Mouse (Mus musculus) midbrain, embryonic 11.5 days (tissue): ENCODE data around the gene Rars. TPM values are rescaled to one million over a fixed set of nuclear protein-coding genes. Genes with fewer than 3 reads are reported as not detected.

ENCODE experiments used
- ATAC-seq: fragments of 200-750 bp; cut with Nextera tagmentation; 2 replicates; pipeline ENCODE4 v1.8.0; 2017; ENCODE audit warnings: moderate TSS enrichment, moderate library complexity; ENCODE audit not compliant: low FRiP score
- DNase-seq: peaks from one replicate; pipeline ENCODE4 v3.0.0; 2015; ENCODE audit warnings: low spot score; ENCODE audit errors: missing footprints
- H3K27ac ChIP-seq: fragments of 300-500 bp; sonication (generic); 2 replicates; pipeline ENCODE4 v1.5.1; 2014; ENCODE audit warnings: low read depth, low read length
- H3K27me3 ChIP-seq: fragments of 300-500 bp; sonication (generic); 2 replicates; pipeline ENCODE4 v1.6.1; 2014; ENCODE audit warnings: mild to moderate bottlenecking, low read length, moderate library complexity, mixed read lengths; ENCODE audit not compliant: control insufficient read depth, insufficient read depth
- H3K36me3 ChIP-seq: fragments of 300-500 bp; sonication (generic); 2 replicates; pipeline ENCODE4 v1.6.1; 2014; ENCODE audit warnings: mild to moderate bottlenecking, low read length, moderate library complexity, mixed read lengths; ENCODE audit not compliant: control insufficient read depth, insufficient read depth
- H3K4me1 ChIP-seq: fragments of 300-500 bp; sonication (generic); 2 replicates; pipeline ENCODE4 v1.6.1; 2014; ENCODE audit warnings: low read length; ENCODE audit not compliant: control insufficient read depth, insufficient read depth
- H3K4me2 ChIP-seq: fragments of 300-500 bp; sonication (generic); 2 replicates; pipeline ENCODE4 v1.6.1; 2014; ENCODE audit warnings: mild to moderate bottlenecking, moderate library complexity
- H3K4me3 ChIP-seq: fragments of 300-500 bp; sonication (generic); 2 replicates; pipeline ENCODE4 v1.5.1; 2014; ENCODE audit warnings: low read depth, low read length
- H3K9ac ChIP-seq: fragments of 300-500 bp; sonication (generic); 2 replicates; pipeline ENCODE4 v1.6.1; 2014; ENCODE audit warnings: low read length
- H3K9me3 ChIP-seq: fragments of 300-500 bp; sonication (generic); 2 replicates; pipeline ENCODE4 v1.6.1; 2016; ENCODE audit warnings: low read length; ENCODE audit not compliant: control insufficient read depth
- WGBS: fragments of 180-500 bp; shearing (Covaris S2); extraction: QIAGEN DNeasy Blood & Tissue Kit; methylation state at CpG from one replicate; pipeline ENCODE4 v1.1.7; 2014; 5-methylcytosine and 5-hydroxymethylcytosine counted together
- polyA plus RNA-seq: library from polyadenylated mRNA; unstranded; fragments of >200 nt; fragmentation: Nextera tagmentation; extraction: Ambion mirVana; gene quantifications from 2 replicates; pipeline ENCODE4 v1.2.1, GENCODE M21; 2014

Rars gene
- polyA plus RNA-seq: 116 and 122 TPM in 2 replicates

DNA sequence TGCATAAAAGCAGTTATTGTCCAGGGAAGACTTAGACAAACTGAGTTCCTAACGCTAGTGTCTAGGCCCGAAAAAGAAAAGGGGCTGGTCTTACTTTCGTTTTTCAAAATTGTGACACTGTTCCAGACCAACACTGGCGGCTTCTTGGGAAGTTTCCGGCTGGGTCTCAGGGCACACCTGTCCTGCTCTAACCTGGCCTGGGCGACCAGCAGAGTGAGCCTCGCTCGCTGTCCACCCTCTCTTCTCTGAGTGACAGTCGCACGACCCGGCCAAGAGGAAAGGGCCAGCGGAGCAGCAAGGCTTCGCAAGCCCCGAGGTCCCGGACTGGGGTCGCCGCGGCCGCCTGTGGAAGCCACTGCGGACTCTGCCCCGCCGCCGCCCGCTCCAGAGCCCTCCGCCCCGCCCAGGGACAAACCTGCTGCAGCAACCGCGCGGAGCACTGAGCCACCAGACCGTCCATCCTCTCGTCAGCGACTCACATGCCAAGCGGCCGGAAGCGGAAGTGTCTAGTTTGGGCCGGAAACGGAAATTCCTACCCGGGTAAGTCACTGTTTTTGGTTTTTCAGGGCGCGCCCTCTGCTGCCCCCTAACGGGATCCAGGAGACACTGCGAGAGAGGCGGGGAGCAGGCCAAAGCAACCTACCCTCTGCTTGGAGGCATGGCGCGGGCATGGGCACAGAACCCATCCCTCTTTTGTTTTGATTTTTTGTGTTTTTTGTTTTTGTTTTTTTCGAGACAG is at the start of gene Rars:
Gene Rars, minus strand, starts transcription at position 485 of the 739 bp plus-strand sequence.
- peak; percentile 99 for DNase-seq
- Histone ChIP-seq H3K9me3 (no peaks in the 10 kb centered on the region), H3K9ac (peak within 1 kb of the TSS; percentile 76), H3K4me3 (peak within 1 kb of the TSS; percentile 71), H3K36me3 (peaks cover 6% of the 10 kb centered on the region), H3K27ac (no peak within 1 kb of the TSS), H3K27me3 (no peaks in the 10 kb centered on the region), H3K4me2 (peak within 1 kb of the TSS; percentile 65), H3K4me1 (peaks cover 7% of the 10 kb centered on the region)
- peak; percentile 79 for ATAC-seq
- 3% methylated on average over 42 of the region's 46 CpGs for WGBS

DNA sequence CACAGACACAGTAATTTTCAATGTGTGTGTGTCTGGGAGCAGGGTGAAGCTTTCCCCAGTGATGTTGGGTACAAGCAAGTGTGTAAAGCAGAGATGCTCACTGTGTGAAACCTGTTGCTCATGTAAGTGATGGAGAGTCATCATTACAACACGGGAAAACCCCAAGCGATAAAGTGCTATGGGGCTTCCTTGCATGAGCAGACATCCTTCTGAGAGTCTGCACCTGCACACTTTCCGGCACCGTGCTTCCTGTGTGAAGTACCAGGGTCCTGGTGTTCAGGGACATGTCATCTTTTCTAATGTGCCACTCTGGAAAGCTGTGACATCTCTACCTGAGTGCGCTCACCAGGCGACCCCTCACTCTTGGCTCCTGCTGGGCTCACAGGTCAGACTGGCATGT is 48.5 kb upstream of the Rars start:
- no peaks in the 10 kb centered on the region for H3K36me3 ChIP-seq
- no peak overlapping the region for H3K4me3 ChIP-seq
- H3K27me3 ChIP-seq: no peaks in the 10 kb centered on the region
- DNase-seq (no peak), ATAC-seq (no peak)
- no peaks in the 10 kb centered on the region for H3K9me3 ChIP-seq
- H3K4me1 ChIP-seq: 0 out of 2 replicates have a peak, but pooled peaks cover 3% of the 10 kb centered on the region
- H3K4me2 ChIP-seq: no peak overlapping the region
- no peak overlapping the region for H3K9ac ChIP-seq
- no peak overlapping the region for H3K27ac ChIP-seq
- 97% methylated on average over 6 of the region's 6 CpGs for WGBS

DNA sequence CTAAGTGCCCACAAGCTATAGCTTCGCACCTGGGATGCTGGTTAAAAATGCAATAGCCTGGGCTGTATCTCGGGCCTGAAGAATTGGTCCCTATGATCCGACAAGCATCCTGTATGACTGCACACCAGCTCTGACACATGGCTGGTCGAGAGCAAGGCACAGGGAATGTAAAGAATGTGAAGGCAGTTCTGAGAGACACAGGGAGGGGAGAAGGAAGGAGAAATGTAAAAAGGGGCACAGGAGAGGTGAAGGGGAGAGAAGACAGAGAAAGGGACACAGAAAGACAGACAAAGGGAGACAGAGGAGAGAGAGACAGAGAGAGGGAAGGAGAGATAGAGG is 44.2 kb upstream of the Rars start:
- Histone ChIP-seq H3K27ac (no peak overlapping the region), H3K4me1 (peaks cover 25% of the 10 kb centered on the region), H3K9ac (no peak overlapping the region), H3K4me3 (no peak overlapping the region), H3K9me3 (no peaks in the 10 kb centered on the region), H3K27me3 (peaks cover 5% of the 10 kb centered on the region; the same call in 1 of the 2 replicates), H3K4me2 (no peak overlapping the region), H3K36me3 (0 out of 2 replicates have a peak, but pooled peaks cover 2% of the 10 kb centered on the region)
- WGBS: 65% methylated on average over 4 of the region's 4 CpGs
- ATAC-seq (no peak), DNase-seq (no peak)

DNA sequence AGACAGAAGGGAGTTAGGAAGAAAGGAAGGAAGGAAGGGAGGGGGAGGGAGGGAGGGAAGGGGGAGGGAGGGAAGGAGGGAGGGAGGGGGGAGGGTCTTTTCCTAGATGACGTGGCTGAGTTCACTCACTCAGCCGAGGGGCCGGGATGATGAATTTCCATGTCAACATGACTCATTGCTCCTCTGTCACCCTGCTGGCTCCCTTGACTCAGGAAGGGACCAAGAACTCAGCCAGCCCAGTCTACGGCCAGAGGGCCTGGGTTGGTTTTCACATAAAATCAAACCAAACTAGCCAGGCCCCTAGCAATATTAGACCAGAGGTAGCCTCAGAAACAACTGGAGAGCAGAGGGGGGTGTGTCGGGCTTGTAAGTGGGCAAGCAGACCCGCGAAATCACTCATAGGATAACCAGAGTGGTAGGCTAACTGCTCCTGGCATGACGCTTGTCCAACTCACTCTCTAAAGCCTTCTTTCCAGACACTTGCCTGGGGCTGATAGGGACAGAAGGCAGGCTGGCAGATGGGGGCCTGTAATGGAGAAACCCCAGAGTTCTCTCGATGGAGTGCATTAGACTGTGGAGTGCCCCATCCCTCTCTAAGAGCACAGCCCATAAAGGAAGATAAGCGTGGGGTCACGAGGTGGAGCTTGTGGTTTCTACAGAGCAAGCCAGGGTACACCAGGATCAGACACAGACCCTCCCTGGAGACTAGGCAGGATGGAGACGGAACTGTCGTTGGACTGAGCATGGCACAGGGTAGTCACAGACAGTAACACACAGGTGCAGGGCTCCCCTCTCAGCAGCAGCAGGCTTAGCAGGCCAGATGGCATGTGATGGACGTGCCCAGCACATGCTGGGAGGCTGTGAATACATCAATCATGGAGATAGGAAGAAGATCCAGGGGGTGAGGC is 43.6 kb upstream of the Rars start:
- Histone ChIP-seq H3K4me3 (no peak overlapping the region), H3K4me1 (peaks cover 27% of the 10 kb centered on the region), H3K4me2 (no peak overlapping the region), H3K27me3 (peaks cover 5% of the 10 kb centered on the region; the same call in 1 of the 2 replicates), H3K9me3 (no peaks in the 10 kb centered on the region), H3K36me3 (0 out of 2 replicates have a peak, but pooled peaks cover 2% of the 10 kb centered on the region), H3K9ac (no peak overlapping the region), H3K27ac (no peak overlapping the region)
- ATAC-seq (no peak), DNase-seq (no peak)
- WGBS: 65% methylated on average over 14 of the region's 14 CpGs

DNA sequence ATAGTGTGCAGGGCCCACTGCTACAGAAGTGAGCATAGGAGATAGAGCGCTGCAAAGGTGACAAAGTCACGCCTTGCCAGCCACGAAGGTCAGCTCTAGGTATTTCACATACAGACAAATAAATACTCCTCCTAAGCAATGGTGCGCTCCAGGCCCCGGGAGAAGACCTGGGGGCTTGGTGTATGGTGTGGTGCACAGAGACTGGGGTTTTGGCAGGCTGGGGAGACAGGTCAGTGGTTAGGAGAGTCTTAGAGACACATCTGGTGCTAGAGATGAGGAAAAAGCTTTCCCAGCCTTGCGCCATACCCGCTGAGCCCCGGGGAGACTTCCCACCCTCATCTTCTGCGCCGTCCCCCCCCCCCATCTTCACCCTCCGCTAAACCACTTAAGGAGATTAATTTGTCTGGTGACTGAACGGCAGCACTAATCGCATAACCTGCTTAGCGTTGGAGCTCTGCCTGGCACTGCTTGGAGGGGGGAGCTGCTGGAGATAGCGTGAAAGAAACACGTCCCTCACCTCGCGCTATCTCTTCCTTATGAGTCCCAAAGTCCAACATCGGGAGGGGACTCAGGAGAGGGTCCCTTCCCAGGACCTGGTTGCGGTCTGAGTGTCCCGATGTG is 39.4 kb upstream of the Rars start:
- no peak overlapping the region; the same call in 1 of the 2 replicates for H3K27ac ChIP-seq

DNA sequence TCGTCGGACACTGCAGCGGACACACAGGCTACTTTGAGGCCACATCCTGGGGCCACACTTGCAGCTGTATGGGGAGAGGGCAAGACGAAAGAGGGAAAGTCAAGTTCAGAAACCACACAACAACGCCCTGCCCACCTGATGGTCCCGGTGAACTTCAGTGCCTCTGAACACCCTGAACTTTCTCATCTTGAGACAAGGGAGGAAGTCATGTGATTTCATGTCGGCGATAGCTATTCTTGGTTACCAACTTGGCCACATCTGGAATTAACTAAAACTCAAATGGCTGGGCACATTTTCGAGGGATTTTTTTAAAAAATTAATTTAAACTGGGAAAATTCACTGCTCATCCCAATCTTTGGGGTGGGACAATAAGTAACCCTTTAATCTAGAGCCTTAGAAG is 36.7 kb upstream of the Rars start:
- DNase-seq: no peak
- H3K4me3 ChIP-seq: no peak overlapping the region
- H3K4me1 ChIP-seq: peaks cover 28% of the 10 kb centered on the region
- H3K9me3 ChIP-seq: no peaks in the 10 kb centered on the region
- no peak overlapping the region for H3K9ac ChIP-seq
- no peak for ATAC-seq
- H3K4me2 ChIP-seq: no peak overlapping the region
- WGBS: 91% methylated on average over 9 of the region's 9 CpGs
- H3K27ac ChIP-seq: no peak overlapping the region
- peaks cover 3% of the 10 kb centered on the region; the same call in 1 of the 2 replicates for H3K27me3 ChIP-seq
- peaks cover 6% of the 10 kb centered on the region for H3K36me3 ChIP-seq

More for the DNA sequence above, 39.4 kb upstream of the Rars start:
- peaks cover 5% of the 10 kb centered on the region; the same call in 1 of the 2 replicates for H3K27me3 ChIP-seq
- peak overlapping the region; percentile 38 for H3K4me2 ChIP-seq
- H3K9me3 ChIP-seq: no peaks in the 10 kb centered on the region
- ATAC-seq (peak; percentile 72), DNase-seq (peak; percentile 92)
- WGBS: 12% methylated on average over 21 of the region's 21 CpGs
- H3K4me3 ChIP-seq: peak overlapping the region; percentile 4; the same call in 1 of the 2 replicates
- H3K4me1 ChIP-seq: peaks cover 25% of the 10 kb centered on the region
- peaks cover 4% of the 10 kb centered on the region for H3K36me3 ChIP-seq
- H3K9ac ChIP-seq: peak overlapping the region; percentile 30

DNA sequence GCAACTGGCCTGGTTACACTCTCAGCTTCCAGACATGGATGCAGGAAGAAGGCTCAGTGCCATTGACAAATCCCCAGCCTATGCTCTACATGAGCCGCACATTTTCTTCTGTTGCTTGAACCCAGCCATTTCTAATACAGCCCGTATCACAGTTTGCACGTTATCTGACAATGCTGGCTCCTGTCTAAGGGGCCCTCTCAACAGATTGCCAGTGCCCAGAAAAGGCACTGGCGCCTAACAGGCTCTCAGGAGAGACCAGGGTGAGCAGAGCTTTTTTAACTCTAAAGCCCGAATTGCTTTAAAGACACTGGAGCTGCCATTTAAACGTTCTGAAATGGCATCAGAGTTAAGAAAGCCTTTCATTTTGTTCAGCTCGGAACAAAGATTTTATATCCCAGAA is 31.8 kb upstream of the Rars start:
- no peak overlapping the region for H3K4me3 ChIP-seq
- ATAC-seq (no peak), DNase-seq (no peak)
- H3K9ac ChIP-seq: peak overlapping the region; percentile 59
- peak overlapping the region; percentile 93 for H3K27ac ChIP-seq
- H3K4me2 ChIP-seq: no peak overlapping the region
- peaks cover 27% of the 10 kb centered on the region for H3K4me1 ChIP-seq
- 49% methylated on average over 7 of the region's 7 CpGs for WGBS
- no peaks in the 10 kb centered on the region for H3K27me3 ChIP-seq
- peaks cover 4% of the 10 kb centered on the region for H3K36me3 ChIP-seq
- no peaks in the 10 kb centered on the region for H3K9me3 ChIP-seq

DNA sequence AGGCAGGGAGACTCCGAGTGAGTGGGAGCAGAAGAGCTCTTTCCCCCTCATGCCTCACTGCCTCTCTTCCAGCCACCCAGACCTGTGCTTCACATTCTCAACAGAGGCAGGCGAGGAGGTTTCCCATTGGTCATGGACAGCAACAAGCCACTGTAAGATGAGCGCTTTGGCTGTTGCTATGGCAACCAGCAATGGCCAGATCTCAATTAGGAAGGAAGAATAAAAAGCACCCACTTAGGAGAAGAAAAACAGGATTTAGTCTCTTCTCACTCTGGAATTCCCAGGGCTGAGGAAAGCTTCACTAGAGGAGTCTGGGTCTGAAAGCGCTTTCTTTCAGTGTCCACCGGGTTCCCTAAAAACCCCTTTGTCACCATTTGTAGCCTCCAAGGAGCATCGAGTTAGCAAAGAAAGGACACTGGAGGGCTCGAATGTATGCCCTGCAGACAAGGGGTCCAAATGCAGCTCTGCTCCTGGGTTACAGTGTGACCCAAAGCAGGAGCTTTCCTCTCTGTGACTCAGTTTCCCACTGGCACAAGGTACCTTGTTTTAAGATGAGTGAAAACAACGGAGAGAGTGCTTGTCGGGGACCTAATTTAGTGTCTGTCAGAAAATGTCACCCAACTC is 30.8 kb upstream of the Rars start:
- 11% methylated on average over 9 of the region's 9 CpGs for WGBS
- ATAC-seq (peak; percentile 94), DNase-seq (peak; percentile 97)
- peaks cover 4% of the 10 kb centered on the region for H3K36me3 ChIP-seq
- peak overlapping the region; percentile 93 for H3K27ac ChIP-seq
- peak overlapping the region; percentile 36 for H3K4me2 ChIP-seq
- H3K4me3 ChIP-seq: no peak overlapping the region
- H3K9ac ChIP-seq: peak overlapping the region; percentile 59
- H3K4me1 ChIP-seq: peaks cover 27% of the 10 kb centered on the region
- no peaks in the 10 kb centered on the region for H3K9me3 ChIP-seq
- no peaks in the 10 kb centered on the region for H3K27me3 ChIP-seq
